Mouse (Mus musculus): Measurements from ENCODE around the gene Chst2. TPM values are rescaled to one million over a fixed set of nuclear protein-coding genes. Genes with fewer than 3 reads are reported as not detected.

Gene Chst2
- polyA plus RNA-seq (2015; fragmentation: Nextera tagmentation; extraction: Ambion mirVana), result 12.1 and 12.2 TPM in 2 replicates

GRCm38 (mm10) chr9:95406571-95407561 lies at the start of gene Chst2:
TSS of gene Chst2 (minus strand) at chr9:95406722.
- Histone ChIP-seq H3K27me3 (peaks cover 41% of the 10 kb centered on the region), H3K9ac (peak within 1 kb of the TSS; percentile 62), H3K27ac (peak within 1 kb of the TSS; percentile 85), H3K36me3 (no peaks in the 10 kb centered on the region), H3K4me3 (peak within 1 kb of the TSS; percentile 55), H3K4me2 (peak within 1 kb of the TSS; percentile 82), H3K9me3 (no peaks in the 10 kb centered on the region), H3K4me1 (peaks cover 24% of the 10 kb centered on the region)
- under 1% methylated on average over 91 of the region's 102 CpGs for WGBS
- peak; percentile 94 for ATAC-seq (ENCODE audit: borderline replicate concordance, extremely low read depth, low FRiP score, low TSS enrichment)

- Histone ChIP-seq H3K36me3 (peaks cover 6% of the 10 kb centered on the region; the same call in 1 of the 2 replicates), H3K9me3 (no peaks in the 10 kb centered on the region), H3K27me3 (no peaks in the 10 kb centered on the region), H3K4me1 (no peaks in the 10 kb centered on the region), H3K27ac (no peak overlapping the region), H3K4me2 (no peak overlapping the region), H3K4me3 (no peak overlapping the region), H3K9ac (no peak overlapping the region)
- 36% methylated on average over 3 of the region's 3 CpGs for WGBS
- no peak for ATAC-seq (ENCODE audit: borderline replicate concordance, extremely low read depth, low FRiP score, low TSS enrichment)
Measured at GRCm38 (mm10) chr9:95451931-95452330, 45.4 kb upstream of the Chst2 start.

- ATAC-seq (ENCODE audit: borderline replicate concordance, extremely low read depth, low FRiP score, low TSS enrichment), result no peak
- H3K36me3 ChIP-seq, result no peaks in the 10 kb centered on the region
- no peaks in the 10 kb centered on the region for H3K4me1 ChIP-seq
- H3K27me3 ChIP-seq, result no peaks in the 10 kb centered on the region
- H3K4me3 ChIP-seq, result no peak overlapping the region
- no peak overlapping the region for H3K27ac ChIP-seq
- 96% methylated on average over 8 of the region's 8 CpGs for WGBS
- no peak overlapping the region for H3K4me2 ChIP-seq
- H3K9ac ChIP-seq, result no peak overlapping the region
- no peaks in the 10 kb centered on the region for H3K9me3 ChIP-seq
Measured at GRCm38 (mm10) chr9:95450586-95450985, 44.1 kb upstream of the Chst2 start.

- Histone ChIP-seq H3K36me3 (no peaks in the 10 kb centered on the region), H3K4me3 (0 out of 2 replicates have a peak overlapping the region, but pooled peaks have one; percentile 4)
Measured at GRCm38 (mm10) chr9:95442321-95442731, 35.8 kb upstream of the Chst2 start.

GRCm38 (mm10) chr9:95437883-95438282 lies 31.4 kb upstream of the Chst2 start:
- Histone ChIP-seq H3K4me3 (no peak overlapping the region), H3K27me3 (no peaks in the 10 kb centered on the region), H3K9ac (no peak overlapping the region), H3K27ac (no peak overlapping the region), H3K4me2 (no peak overlapping the region), H3K4me1 (peaks cover 5% of the 10 kb centered on the region), H3K9me3 (no peaks in the 10 kb centered on the region), H3K36me3 (no peaks in the 10 kb centered on the region)
- ATAC-seq (ENCODE audit: borderline replicate concordance, extremely low read depth, low FRiP score, low TSS enrichment), result no peak
- 72% methylated on average over 9 of the region's 9 CpGs for WGBS

More at GRCm38 (mm10) chr9:95442321-95442731, 35.8 kb upstream of the Chst2 start:
- H3K4me1 ChIP-seq, result peaks cover 5% of the 10 kb centered on the region
- peak overlapping the region; percentile 30 for H3K4me2 ChIP-seq
- ATAC-seq (ENCODE audit: borderline replicate concordance, extremely low read depth, low FRiP score, low TSS enrichment), result no peak
- no peaks in the 10 kb centered on the region for H3K27me3 ChIP-seq
- WGBS, result 10% methylated on average over 13 of the region's 13 CpGs
- no peak overlapping the region for H3K27ac ChIP-seq
- no peaks in the 10 kb centered on the region for H3K9me3 ChIP-seq
- no peak overlapping the region for H3K9ac ChIP-seq

- 76% methylated on average over 4 of the region's 4 CpGs for WGBS
- Histone ChIP-seq H3K9me3 (no peaks in the 10 kb centered on the region), H3K4me1 (no peaks in the 10 kb centered on the region; the same call in 1 of the 2 replicates), H3K27ac (no peak overlapping the region), H3K9ac (no peak overlapping the region), H3K36me3 (no peaks in the 10 kb centered on the region), H3K4me2 (no peak overlapping the region), H3K27me3 (no peaks in the 10 kb centered on the region), H3K4me3 (no peak overlapping the region)
- no peak for ATAC-seq (ENCODE audit: borderline replicate concordance, extremely low read depth, low FRiP score, low TSS enrichment)
Measured at GRCm38 (mm10) chr9:95436294-95436613, 29.7 kb upstream of the Chst2 start.

GRCm38 (mm10) chr9:95435506-95436293 lies 29.2 kb upstream of the Chst2 start:
- 73% methylated on average over 20 of the region's 20 CpGs for WGBS
- no peaks in the 10 kb centered on the region for H3K27me3 ChIP-seq
- H3K4me1 ChIP-seq, result no peaks in the 10 kb centered on the region; the same call in 1 of the 2 replicates
- no peak overlapping the region for H3K27ac ChIP-seq
- H3K4me3 ChIP-seq, result no peak overlapping the region
- no peak overlapping the region for H3K4me2 ChIP-seq
- no peaks in the 10 kb centered on the region for H3K36me3 ChIP-seq
- no peak overlapping the region for H3K9ac ChIP-seq
- no peaks in the 10 kb centered on the region for H3K9me3 ChIP-seq
- no peak for ATAC-seq (ENCODE audit: borderline replicate concordance, extremely low read depth, low FRiP score, low TSS enrichment)

- Histone ChIP-seq H3K4me3 (no peak overlapping the region), H3K27me3 (no peaks in the 10 kb centered on the region), H3K4me1 (peaks cover 2% of the 10 kb centered on the region; the same call in 1 of the 2 replicates), H3K27ac (no peak overlapping the region), H3K4me2 (no peak overlapping the region), H3K9me3 (no peaks in the 10 kb centered on the region), H3K9ac (no peak overlapping the region), H3K36me3 (no peaks in the 10 kb centered on the region)
- ATAC-seq (ENCODE audit: borderline replicate concordance, extremely low read depth, low FRiP score, low TSS enrichment), result 0 out of 2 replicates have a peak, but pooled peaks have one; percentile 42
- 68% methylated on average over 4 of the region's 4 CpGs for WGBS
Measured at GRCm38 (mm10) chr9:95428277-95428676, 21.8 kb upstream of the Chst2 start.

- Histone ChIP-seq H3K9me3 (no peaks in the 10 kb centered on the region), H3K4me1 (no peaks in the 10 kb centered on the region), H3K36me3 (no peaks in the 10 kb centered on the region), H3K27ac (no peak overlapping the region), H3K4me2 (no peak overlapping the region), H3K4me3 (no peak overlapping the region), H3K9ac (no peak overlapping the region), H3K27me3 (peaks cover 4% of the 10 kb centered on the region)
- ATAC-seq (ENCODE audit: borderline replicate concordance, extremely low read depth, low FRiP score, low TSS enrichment), result no peak
Measured at GRCm38 (mm10) chr9:95413911-95414310, 7.4 kb upstream of the Chst2 start.

- Histone ChIP-seq H3K4me2 (no peak overlapping the region), H3K9ac (no peak overlapping the region), H3K27ac (no peak overlapping the region), H3K27me3 (peaks cover 15% of the 10 kb centered on the region), H3K9me3 (no peaks in the 10 kb centered on the region), H3K4me1 (peaks cover 7% of the 10 kb centered on the region; the same call in 1 of the 2 replicates), H3K4me3 (no peak overlapping the region), H3K36me3 (no peaks in the 10 kb centered on the region)
- ATAC-seq (ENCODE audit: borderline replicate concordance, extremely low read depth, low FRiP score, low TSS enrichment), result no peak
- 72% methylated on average over 4 of the region's 4 CpGs for WGBS
Measured at GRCm38 (mm10) chr9:95412047-95412446, 5.5 kb upstream of the Chst2 start.

GRCm38 (mm10) chr9:95407586-95408220 lies 1.2 kb upstream of the Chst2 start:
- WGBS, result under 1% methylated on average over 24 of the region's 24 CpGs
- Histone ChIP-seq H3K27ac (peak overlapping the region; percentile 85), H3K9me3 (no peaks in the 10 kb centered on the region), H3K4me2 (peak overlapping the region; percentile 82), H3K36me3 (no peaks in the 10 kb centered on the region), H3K9ac (peak overlapping the region; percentile 44), H3K27me3 (peaks cover 41% of the 10 kb centered on the region), H3K4me3 (peak overlapping the region; percentile 55), H3K4me1 (peaks cover 23% of the 10 kb centered on the region)
- ATAC-seq (ENCODE audit: borderline replicate concordance, extremely low read depth, low FRiP score, low TSS enrichment), result peak; percentile 69
